Mouse (Mus musculus) stomach, postnatal 0 days (tissue): Measurements from ENCODE around the gene Sema6b.

Source experiments
- CTCF ChIP-seq: IDR thresholded peaks from 2 replicates; pipeline ENCODE4 v1.5.1; 2016; ENCODE audit warnings: antibody characterized with exemption, low read depth, mild to moderate bottlenecking, moderate library complexity
- EP300 ChIP-seq: optimal IDR thresholded peaks from 2 replicates; pipeline ENCODE3; 2016; ENCODE audit warnings: antibody characterized with exemption

DNA sequence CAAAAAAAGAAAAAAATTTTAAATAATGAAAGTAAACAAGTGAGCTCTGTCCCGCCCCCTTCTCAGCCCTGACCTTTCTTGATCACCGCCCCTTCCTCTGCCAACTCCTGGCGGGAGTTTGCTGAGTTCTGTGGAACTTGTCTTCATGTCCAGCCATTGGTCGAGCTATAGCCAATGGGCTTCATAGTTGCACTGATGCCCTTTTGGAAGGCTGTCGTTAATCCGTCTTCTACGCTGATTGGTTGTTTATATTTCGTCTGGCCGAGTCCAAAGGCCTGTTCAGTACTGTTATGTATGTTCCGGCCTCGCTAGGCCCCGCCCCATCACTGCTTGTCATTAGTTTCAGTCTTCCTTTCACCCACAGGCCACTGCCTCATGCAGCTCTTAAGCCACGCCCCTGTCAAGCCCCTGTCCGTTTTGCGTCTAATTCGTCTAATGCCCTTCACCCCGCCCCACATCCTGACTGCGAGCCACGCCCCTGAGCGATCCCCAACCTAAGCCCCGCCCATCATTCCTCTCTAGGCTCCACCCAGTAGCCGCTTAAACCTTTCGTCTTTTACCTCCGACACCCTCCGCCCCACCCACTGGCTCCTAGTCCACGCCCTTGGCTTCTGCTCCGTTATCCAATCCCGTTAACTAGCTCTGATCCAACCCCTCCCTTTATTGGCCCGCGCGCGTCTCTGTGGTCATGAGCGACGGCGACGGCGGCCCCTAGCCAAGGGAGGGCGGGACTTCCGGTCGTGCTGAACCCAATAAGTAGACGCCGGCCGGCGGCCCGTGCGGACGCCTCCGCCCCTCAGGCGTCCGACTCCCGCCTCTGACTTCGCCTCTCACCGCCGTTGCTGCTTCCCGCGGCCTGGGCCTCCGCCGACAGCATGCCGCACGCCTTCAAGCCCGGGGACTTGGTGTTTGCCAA, 61.0 kb downstream of the Sema6b start, which contains the start of gene Hdgfl2:
- TF ChIP-seq EP300 (no peak), CTCF (no peak)
